ENCODE assay signal across 1 mouse cellular context in the genomic region with DNA sequence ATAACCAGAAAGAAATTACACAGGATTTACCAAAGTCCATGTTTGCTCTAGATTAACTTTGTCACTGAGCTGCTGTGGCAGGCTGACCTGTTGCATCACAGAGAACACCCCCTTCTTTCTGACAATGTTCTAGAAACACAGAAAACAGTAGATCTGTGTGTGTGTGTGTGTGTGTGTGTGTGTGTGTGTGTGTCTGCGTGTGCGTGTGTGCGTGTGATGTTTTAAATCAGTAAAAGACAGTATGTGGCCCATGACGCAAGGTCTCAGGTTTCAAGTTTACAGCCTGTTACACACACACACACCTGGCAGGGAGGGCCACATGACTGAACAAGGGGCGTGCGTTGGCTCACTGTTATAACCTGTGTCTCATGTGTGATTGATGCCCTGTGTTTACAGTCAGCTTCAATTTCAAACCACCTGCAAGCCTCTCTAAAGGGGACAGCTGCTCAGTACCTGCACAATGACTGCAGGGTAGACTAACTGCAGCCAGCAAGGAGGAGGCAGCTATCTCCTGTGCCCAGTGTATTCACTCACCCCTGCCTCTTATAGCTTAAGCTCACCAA.
A peak's percentile ranks its signal among the peaks of the same experiment; 100 is the strongest.
TF ChIP-seq lines count a peak whose summit lies in the region.

No protein-coding gene starts in this region.

TF ChIP-seq in CH12.LX, 34 proteins besides CTCF, POLR2A, EP300 and RAD21 (continued from another document):
- TF ChIP-seq USF2 (conservative IDR thresholded peaks at IDR 0.05; ENCODE audit: low read depth, low read length) (no peak), BHLHE40 (IDR thresholded peaks at IDR 0.05; ENCODE audit: low read depth, low read length) (peak; percentile 74), ZC3H11A (IDR thresholded peaks at IDR 0.05; ENCODE audit: low read depth, low read length) (no peak), MEF2A (IDR thresholded peaks at IDR 0.05; ENCODE audit: borderline replicate concordance, low read depth, low read length) (peak; percentile 62; the same call in 1 of the 2 replicates), RCOR1 (conservative IDR thresholded peaks at IDR 0.05; ENCODE audit: low read depth, low read length) (no peak), MAFK (IDR thresholded peaks at IDR 0.05; ENCODE audit: insufficient replicate concordance, low read length) (no peak), E2F4 (IDR thresholded peaks at IDR 0.05; ENCODE audit: insufficient replicate concordance, low read depth, low read length) (no peak), USF1 (IDR thresholded peaks at IDR 0.05; ENCODE audit: low read depth, low read length) (peak; percentile 49; the same call in 1 of the 2 replicates), NRF1 (IDR thresholded peaks at IDR 0.05; ENCODE audit: low read depth, low read length) (no peak), TBP (conservative IDR thresholded peaks at IDR 0.05; ENCODE audit: low read depth, low read length) (no peak), MYC (IDR thresholded peaks at IDR 0.05; ENCODE audit: low read depth, low read length) (no peak), CHD2 (IDR thresholded peaks at IDR 0.05; ENCODE audit: low read length) (no peak), ZNF384 (IDR thresholded peaks at IDR 0.05; ENCODE audit: low read depth, low read length) (no peak), ETS1 (conservative IDR thresholded peaks at IDR 0.05; ENCODE audit: low read depth, low read length) (peak; percentile 73), MAZ (IDR thresholded peaks at IDR 0.05; ENCODE audit: low read depth, low read length) (0 out of 2 replicates have a peak, but pooled peaks have one; percentile 20)
